Mouse (Mus musculus): ENCODE measurements at regions not wholly inside any gene's neighbourhood (a gene's known extent, or its start where the extent isn't known, plus 50 kb on each side); places are given as distances from the start of the nearest gene placed in this dataset.

DNA sequence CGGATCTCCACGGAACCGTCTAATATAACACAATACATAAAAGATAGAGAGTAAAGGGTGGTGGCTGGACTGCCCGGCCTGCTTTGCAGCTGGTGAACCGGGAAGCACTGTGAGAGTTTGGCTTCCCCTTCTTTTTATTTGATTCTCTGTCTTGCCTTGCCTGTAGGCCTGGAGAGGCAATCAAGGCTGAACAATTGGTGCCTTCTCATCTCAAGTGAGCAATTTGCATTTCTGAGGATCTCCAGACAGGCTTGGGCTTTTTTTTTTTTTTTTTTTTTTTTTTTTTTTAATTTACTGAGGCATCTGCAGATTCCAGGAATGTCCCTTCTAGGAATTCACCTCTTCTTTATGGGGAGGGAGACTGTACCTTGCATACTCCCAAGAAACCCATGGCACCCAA is 51.1 kb upstream of the Lhx8 start:
- TF ChIP-seq CTCF (IDR thresholded peaks at IDR 0.05) = no peak
- DNase-seq = no peak
- intact Hi-C loops (cut with DNase I) = no loop called here
- H3K4me3 ChIP-seq = no peak overlapping the region
- no peak overlapping the region for H3K27ac ChIP-seq
